Mouse (Mus musculus): Measurements from ENCODE around the gene Nrap.

Nrap gene

DNA sequence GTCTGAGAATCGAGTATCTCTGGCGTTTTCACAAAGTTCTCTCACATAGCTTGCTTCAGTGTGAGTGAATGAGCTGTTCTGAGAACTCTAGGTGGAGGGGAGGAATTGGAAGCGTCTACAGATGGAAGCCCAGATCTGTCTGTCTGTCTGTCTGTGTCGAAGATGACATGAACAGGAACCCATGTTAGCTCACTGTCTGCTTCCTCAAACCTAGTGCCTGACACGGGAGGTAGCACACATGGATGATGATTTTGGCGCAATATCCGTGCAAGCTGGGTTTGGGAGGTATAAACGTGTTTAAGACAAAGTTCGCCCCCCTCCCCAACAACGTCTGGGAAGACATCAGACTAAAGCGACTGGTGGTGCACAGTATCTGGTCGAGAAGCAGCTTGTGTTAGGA, 6.4 kb upstream of the Nrap start:
- no peak for DNase-seq

DNA sequence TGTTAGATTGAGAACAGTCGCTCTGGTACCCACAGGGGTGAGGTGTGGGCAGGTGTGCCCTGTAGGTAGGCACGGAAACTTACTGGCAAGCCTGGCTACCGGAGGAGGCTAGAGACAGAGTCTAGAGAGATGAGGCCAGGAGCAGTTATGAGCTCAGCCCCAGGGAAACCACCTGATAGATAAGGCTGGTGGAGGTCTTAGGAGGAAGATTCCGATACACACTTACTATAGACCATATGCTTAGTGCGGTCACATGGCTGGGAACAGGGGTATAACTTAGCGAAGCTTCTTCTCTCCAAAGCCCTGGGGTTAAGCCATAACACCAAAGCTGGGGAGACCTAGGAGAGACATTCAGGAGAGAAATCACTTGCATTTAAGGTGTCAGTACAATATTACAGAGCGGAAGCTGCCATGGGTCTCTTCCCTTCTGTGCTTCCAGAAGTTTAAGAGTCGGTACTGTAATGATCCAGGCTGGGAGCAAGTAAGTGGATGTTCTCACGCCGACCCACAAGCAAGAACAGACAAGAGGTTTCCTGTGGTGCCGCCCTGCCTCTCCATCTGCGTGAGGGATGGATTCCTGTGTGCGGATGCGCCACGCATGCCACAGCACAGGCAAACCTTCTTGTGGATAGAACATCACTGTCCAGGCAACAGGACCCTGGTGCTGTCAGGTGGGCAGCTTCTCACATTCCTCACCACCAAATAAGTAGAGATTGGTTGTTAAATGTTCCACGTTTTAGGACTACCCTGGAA, 5.5 kb upstream of the Nrap start:
- DNase-seq = no peak

DNA sequence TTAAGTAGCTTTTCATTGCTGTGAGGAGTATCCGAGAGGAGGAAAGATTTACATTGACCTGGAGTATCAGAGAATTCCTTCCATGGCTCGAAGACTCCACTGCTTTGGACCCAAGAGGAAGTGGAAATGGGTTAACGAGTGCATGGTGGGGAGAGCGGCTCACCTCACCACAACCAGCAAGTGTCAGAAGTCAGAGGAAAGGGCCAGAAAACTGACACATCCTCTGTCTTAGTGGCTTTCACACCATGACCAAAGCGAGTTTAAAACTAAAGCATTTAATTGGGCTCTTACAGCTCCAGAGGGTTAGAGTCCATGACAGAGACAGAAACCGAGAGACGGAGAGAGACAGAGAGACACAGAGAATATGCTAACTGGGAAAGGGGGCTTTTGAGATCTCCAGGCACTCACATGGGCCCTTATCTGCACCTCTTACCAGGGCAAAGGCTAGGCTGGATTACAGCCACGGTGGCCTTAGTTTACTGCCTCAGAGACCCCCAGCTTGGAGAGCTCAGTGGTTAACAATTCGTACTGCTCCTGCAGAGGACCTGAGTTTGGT, 3.6 kb upstream of the Nrap start:
- no peak for DNase-seq

DNA sequence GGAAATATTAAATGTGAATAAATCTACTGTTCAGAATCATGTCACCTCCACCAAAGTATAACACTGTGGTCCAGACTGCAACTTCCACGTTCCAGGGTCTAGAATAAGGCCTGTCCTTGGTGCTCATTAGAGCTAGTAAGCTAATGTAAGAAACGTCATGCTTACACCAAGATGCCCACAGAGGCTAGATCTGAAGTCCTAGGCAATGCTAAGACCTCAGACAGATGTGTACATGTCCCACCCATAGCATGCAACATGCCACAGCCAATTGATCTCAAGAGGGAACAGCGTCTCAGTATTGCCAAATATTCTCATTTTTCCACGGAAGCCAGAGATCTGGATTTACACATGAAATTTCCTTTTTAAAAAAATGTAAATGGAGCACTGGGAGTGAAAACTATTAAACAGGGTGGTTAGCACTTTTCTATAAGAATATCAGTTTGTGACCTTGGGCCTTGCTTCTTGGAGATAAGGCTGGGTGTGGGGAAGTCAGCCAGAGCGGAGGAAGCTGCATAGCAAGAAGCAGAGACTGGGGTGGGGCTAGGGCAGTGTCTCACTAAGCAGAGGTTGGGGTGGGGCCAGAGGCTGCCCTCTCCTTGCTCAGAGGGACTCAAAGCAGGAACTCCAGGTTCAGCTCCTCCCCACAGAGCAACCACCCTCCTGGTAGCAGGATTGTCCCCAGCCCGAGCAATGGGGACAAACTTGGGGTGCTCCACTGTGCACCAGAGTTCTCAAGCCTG, 1.6 kb upstream of the Nrap start:
- DNase-seq = peak; percentile 24 to 28

DNA sequence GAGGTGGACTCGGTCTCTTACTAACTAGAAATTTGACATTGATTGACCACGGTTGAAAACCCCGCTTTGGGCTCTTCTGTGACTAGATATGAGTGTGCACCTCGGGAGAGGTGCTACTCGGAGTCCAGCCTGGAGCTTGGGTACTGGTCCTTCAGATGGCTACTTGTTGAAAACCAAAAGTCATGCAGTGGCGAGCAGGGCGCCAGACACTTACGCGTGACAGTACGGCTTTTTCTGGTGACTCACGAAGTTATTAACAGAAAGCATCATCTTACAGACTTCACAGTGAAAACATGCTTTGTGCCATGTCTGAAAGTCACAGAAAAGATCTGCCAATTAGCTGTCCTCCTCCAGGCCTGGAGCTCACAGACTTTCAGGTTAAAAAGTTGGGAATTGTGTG, 661 bp downstream of the Nrap start:
- DNase-seq = no peak

DNA sequence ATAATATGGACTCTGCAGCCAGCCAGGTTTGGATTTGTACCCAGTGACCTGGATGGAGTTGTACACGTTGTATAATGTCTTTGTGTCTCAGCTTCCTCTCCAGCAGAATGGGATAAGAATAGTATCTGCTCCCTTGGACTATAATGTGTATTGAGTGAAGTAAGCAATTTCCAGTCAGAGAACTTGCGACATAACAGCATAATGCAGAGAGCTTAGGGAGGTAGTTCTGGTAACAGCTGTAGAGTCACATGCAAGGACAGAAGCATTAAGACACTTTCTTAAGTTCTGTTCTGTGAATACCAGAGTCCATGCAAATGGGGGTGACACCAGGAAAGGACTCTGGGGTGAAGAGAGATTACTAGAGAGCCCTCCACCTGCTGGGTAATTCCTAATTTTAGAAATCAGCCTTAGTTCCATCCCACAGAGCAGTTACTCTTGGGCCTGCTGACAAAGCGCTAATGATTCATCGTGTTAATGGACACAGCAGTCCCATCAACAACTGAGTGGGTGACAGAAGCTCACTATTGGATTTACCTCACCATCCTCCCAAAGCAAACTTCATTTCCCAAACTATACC, 2.0 kb downstream of the Nrap start:
- no peak for DNase-seq

DNA sequence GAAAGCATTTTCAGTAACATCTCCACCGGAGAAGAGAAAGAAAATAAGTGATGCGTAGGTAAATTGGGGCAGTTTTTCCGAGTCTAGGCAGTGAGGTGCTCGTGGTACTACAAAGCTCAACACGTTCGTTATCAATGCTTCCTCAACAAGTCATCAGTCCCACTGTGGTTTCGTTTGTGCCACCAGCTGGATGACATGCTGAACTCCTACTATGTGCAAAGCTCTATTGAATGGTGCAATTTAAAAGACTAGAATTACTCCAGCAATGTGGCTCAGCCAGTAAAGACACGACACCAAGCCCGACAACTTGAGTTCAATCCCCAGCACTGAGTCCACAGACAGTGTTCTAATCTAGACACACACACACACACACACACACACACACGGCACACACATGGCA, 3.7 kb downstream of the Nrap start:
- DNase-seq = no peak

DNA sequence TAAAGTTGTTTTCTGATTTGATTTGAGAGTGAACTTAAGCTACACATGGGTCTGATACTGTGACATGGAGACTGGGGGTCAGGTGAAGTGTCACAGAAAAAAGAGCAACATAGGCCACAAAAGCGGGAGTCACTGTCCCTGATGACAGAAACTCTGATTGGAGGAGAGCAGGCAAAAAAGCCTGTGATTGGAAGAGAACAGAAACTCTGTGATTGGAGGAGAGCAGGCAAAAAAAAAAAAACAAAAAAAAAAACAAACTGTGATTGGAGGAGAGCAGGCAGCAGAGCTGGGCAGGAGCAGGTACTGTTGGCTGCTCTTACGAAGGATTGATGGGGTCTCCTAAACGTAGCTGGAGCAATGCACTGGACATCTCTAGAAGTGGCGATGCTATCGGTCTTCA, 4.3 kb downstream of the Nrap start:
- DNase-seq = no peak

DNA sequence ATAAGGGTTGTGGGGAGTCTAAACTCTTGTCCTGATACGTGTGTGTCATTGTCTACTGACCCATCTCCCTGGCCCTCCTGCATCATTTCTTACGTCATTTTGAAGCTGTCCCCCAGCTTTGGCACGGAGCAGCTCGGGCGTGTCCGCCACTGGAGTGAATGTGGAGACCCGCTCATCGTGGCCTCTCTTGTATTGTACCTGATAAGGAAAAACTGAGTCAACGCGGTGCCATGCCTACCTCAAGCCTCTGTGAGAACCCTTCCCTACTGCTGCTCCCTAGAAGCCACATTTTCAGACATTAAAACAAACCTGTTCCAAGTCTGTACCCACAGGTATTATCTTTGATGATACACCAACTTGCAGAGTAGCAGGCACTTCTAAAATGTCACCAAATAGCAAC, 8.4 kb downstream of the Nrap start:
- no peak for DNase-seq

DNA sequence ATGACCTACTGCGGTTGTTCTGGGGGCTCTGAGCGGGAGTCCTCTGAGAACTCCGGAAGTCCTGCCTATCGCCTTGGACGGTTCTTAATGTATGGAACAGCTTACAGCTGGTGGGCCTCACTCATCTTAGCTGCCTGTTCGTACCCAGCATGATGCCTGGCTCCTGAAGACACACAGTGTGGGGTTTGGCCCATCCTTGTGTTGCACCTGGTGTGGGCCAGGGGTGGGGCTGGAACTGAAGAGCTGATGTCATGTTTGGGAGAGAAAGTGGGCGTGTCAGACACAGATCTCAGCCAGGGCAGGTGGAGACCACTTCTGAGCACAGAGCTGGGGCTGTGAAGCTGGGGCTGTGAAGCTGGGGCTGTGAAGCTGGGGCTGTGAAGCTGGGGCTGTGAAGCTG, 9.5 kb downstream of the Nrap start:
- DNase-seq = no peak

DNA sequence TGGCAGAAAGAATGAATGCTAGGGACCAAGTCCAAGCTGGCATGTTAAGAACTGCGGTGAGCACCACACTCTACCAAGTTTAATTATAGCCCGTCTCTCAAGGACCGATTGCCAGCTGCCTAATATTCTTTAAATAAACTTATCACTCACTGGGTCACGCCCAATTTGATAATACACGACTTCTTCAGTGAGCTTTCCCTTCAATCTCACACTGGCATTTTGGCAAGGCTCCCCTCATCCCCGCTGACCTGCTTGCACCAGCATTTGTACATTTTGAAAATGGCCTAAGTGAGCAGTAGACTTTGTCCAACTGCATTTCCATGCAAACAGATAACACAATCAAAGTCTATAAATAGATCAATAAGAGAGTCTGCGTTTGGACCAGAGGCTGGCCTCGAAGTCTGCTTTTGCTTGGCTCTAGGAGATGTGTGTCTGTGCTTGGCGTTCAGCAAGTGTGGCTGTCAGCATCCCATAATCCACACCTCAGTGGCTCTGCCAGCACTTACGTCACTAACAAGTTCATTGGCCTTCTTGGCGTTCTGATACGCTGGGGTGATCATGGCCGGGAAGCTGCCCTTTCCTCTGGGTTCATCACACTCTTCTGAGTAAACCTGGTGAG, 11.2 kb downstream of the Nrap start:
- no peak for DNase-seq

DNA sequence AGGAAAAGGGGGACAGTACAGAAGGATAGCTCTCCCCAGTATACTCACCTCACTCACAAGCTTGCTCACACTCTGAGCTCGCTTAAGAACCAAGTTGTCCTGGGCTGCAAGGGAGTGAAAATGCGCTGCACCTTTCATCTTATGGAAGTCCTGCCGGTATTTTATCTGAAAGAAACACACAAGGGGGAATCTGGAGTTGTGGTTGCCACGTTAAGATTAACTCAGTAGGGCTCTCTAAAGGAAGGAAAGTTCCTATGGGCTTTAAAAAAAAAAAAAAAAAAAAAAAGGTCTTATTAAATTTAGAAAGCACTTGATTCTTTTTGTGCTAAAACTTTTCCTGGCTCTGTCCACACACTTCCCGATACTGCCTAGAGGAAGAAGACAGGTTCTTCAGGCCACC, 11.8 kb downstream of the Nrap start:
- DNase-seq = no peak

DNA sequence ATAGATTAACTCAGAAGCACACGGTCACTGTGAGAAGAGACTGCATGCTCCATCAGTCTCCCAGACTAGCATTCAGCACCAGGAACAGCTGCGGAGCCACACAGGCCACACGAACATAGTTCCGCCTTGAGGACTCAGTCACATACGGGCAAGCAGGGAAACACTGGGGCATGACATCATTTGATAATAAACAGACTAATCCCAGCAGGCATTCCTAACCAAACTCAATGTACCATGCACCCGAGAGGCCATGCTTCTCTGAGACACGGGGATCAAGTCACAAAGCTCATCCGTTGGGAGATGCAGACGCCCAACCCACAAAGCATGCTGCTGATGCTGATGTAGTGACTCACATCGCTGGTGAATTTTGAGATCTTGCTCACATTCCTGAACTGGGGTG, 15.8 kb downstream of the Nrap start:
- DNase-seq = no peak

DNA sequence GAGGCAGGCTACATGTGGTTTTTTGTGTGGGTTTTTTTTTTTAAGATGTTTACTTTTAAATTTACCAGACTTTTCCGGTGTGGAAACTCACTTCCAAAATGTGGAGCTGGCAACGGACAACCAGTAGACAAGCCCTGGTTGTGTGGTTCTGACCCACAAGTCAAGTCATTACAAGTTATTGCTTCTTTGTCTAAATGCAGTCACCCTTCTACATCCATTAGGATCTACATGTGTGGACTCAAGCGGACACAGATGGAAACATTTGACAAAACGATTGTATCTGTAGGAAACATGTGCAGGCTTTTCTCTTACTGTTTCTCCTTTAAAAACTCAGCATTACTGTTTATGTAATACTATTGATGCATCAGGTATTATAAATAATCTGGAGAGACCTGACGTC, 16.6 kb downstream of the Nrap start:
- no peak for DNase-seq

DNA sequence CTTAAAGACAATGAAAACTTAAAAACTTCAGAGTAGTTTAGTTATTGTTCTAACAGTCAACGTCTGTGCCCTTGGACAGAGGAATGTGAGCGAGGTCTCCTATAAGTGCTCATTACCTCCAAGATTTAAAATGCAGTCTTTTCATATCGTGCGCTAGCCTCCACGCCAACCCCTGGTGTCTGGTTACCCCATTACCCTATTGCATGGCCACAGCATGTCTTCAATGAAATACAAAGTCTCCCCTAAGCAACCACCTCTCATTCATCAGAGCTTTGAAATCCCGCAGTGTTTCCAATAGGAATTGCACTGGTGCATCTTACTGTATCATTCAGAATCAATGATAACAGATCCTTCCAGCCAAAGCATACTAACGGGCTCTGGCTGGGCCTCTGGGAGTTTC, 17.6 kb downstream of the Nrap start:
- no peak for DNase-seq

DNA sequence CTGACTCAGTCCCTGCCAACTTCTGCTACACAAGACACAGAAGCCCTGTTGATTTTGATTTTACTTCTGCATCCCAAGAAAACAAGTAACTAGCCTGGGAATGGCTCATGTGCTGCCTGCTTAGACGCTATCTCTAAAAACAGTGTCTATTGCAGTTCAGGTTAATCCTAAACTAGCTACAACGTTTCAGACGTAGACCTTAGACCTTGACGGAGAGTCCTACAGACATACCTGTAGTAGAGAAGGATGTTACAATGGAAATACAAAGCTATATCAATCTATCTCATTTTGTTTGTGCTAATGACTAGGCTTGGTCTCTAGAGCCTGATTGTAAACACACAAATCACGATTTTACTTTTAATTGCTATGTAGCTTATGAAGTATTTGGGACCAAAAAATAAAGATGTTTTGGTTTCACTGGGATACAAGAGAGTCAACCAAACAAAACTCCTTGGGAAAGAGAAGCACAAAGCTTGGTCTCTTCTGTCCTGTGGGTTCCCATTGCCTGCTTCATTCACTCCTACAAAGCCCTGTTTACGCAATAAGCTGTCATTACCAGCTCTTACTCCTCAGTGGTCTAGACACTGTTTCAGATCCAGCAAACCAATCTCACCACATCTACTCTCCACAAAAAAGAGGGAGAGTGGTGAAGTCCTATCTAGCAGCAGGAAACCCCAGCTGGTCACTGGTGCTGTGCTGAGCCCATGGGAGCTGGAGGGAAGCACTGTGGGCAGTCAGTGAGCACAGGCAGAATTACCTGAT, 19.3 kb downstream of the Nrap start:
- DNase-seq = no peak

DNA sequence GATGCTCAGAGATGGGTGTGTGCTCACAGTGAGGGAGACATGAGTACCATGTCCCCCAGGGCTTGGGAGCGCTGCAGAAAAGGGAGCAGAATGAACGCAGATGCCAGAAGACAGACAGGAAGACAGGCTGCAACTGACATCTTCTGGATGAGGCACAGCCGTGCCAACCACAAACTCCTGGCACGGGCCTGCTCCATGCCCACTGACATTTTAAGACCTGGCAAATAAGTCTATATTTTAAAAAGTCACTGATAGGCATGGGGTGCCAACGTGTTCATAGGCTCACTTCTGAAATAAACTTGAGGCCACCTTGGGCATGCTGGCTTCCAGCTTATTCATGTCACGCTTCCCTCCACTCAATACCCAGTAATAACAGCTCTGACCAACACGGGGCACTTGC, 20.9 kb downstream of the Nrap start:
- no peak for DNase-seq

DNA sequence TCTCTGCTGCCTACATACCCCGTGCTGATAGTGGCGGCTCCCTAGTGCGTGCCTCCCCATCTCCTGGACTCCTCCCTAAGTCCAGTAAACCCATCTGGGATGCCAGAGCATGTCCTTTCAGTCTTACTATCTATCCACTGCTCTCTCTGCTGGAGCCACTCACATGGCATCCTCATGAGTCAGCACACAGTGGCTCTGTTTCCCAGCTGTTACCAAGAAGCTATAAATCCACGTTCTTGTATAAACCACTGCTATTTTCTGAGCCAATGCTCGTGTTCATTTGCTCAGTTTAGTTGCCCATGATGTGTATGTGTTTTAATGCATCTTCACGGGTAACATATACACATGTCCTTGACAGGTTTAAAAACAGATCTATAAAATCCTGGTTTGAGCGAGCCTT, 22.1 kb downstream of the Nrap start:
- DNase-seq = no peak

DNA sequence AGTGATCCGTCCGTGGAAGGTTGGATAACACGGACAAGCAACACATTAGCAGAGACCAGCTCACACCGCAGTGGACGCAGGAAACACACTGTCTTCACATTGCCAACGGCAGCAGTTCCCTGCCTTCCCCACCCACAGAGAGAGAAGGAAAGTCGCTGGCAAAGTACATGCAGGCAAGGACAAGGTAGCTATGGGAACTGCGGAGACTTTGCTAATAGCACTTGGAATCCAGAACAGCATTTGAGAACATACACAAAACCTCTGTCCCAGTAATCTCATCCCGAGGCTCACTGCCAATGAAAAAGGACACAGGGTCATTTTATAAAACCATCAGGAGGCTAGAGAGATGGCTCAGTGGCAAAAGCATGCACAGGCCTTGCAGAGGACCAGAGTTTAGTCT, 23.2 kb downstream of the Nrap start:
- no peak for DNase-seq

DNA sequence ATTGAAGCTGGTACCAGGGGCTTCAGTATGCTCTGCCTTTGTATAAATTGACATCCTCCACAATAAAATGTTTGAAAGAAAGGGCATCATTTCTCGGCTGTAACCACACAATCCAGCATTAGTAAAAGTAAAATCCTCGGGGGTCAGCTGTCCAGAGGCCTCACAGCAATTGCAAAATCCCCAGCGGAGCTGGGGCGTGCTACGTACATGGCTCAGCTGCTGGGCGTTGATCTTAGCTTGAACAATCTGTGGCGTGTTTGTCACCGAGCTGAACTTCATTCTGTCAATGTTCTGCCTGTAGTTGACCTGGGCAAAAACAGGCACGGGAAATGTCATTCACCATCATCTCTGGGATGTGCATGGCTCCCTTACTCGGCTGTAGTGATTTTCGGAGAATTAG, 23.7 kb downstream of the Nrap start:
- no peak for DNase-seq

DNA sequence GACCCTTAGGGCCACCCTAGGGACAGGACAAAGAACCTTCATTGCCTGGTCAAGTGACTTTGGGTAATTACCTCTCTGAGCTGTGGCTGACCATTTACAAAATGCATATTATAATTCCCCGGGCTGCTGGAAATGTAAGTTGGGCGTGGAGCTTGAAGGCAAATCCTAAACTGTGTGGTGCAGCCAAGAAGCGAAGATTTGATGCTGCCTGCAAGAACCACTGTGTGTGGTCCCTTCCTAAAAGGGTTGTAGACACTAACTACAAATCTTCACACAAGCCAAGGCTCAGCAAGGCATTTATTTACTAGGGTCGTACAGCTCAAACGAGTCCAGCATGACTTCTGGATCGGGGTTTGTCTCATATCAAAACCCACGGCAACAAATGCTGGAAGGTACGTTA, 25.3 kb downstream of the Nrap start:
- no peak for DNase-seq

DNA sequence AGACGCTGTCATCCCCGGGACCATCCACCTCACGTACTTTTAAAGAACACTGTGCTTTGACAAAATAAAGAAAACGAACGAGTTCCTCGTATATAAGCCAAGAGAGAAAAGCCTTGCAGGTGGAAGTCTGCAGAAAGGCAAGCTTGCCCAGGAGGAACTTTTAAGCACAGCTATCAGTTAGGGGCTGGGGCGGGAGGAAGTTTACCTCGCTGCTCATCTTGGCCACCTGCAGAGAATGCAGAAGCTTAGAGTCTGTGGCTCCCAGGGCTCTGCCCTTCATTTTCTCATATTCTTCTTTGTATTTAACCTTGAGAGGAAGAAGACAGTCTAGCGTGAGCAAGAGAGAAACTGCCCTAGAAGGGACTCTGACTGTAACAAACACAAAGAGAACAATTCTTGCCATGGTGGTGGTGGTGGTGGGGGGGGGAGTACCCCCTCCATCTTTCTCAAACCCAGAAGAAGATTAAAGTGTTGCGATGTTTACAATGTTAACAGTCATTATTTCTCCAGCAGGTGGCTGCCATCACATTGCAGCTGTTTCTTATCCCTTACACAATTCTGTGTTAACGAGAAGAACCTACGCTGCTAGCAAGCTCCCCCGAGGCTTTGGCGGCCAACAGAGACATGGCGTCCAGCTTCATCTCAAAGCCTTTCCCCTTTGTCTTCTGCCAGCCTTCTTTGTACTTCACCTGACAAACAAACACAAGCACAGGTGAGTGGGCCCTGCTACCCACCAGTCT, 25.9 kb downstream of the Nrap start:
- DNase-seq = peak; percentile 17 to 18

Measured in spleen, adult 18-20 months (tissue).